Mouse (Mus musculus): ENCODE measurements at regions not wholly inside any gene's neighbourhood (a gene's known extent, or its start where the extent isn't known, plus 50 kb on each side); places are given as distances from the start of the nearest gene placed in this dataset.

GRCm38 (mm10) chr2:61362606-61363005 is 215.8 kb upstream of the Tank start:
- ATAC-seq (ENCODE audit: poor library complexity, severe bottlenecking), result no peak

- no peak for ATAC-seq (ENCODE audit: poor library complexity, severe bottlenecking)
Observed at GRCm38 (mm10) chr2:61361394-61361793, 217.0 kb upstream of the Tank start.

GRCm38 (mm10) chr2:61354104-61354503 is 224.3 kb upstream of the Tank start:
- ATAC-seq (ENCODE audit: poor library complexity, severe bottlenecking), result no peak

GRCm38 (mm10) chr2:61347451-61347850 is 230.9 kb upstream of the Tank start:
- ATAC-seq (ENCODE audit: poor library complexity, severe bottlenecking), result no peak

GRCm38 (mm10) chr2:61346012-61346760 is 232.2 kb upstream of the Tank start:
- ATAC-seq (ENCODE audit: poor library complexity, severe bottlenecking), result no peak

GRCm38 (mm10) chr2:61345311-61345710 is 233.1 kb upstream of the Tank start:
- ATAC-seq (ENCODE audit: poor library complexity, severe bottlenecking), result no peak

- ATAC-seq (ENCODE audit: poor library complexity, severe bottlenecking), result no peak
Observed at GRCm38 (mm10) chr2:61344556-61345131, 233.7 kb upstream of the Tank start.

GRCm38 (mm10) chr2:61341254-61341653 is 237.1 kb upstream of the Tank start:
- no peak for ATAC-seq (ENCODE audit: poor library complexity, severe bottlenecking)

GRCm38 (mm10) chr2:61319226-61319625 is 259.2 kb upstream of the Tank start:
- no peak for ATAC-seq (ENCODE audit: poor library complexity, severe bottlenecking)

- no peak for ATAC-seq (ENCODE audit: poor library complexity, severe bottlenecking)
Observed at GRCm38 (mm10) chr2:61310405-61310804, 268.0 kb upstream of the Tank start.

GRCm38 (mm10) chr2:61309219-61309618 is 269.2 kb upstream of the Tank start:
- ATAC-seq (ENCODE audit: poor library complexity, severe bottlenecking), result no peak

GRCm38 (mm10) chr2:61297135-61297534 is 281.2 kb upstream of the Tank start:
- ATAC-seq (ENCODE audit: poor library complexity, severe bottlenecking), result no peak

GRCm38 (mm10) chr2:61296606-61297005 is 281.8 kb upstream of the Tank start:
- ATAC-seq (ENCODE audit: poor library complexity, severe bottlenecking), result no peak

- ATAC-seq (ENCODE audit: poor library complexity, severe bottlenecking), result no peak
Observed at GRCm38 (mm10) chr2:61295261-61295964, 283.0 kb upstream of the Tank start.

- ATAC-seq (ENCODE audit: poor library complexity, severe bottlenecking), result no peak
Observed at GRCm38 (mm10) chr2:61288246-61288645, 290.1 kb upstream of the Tank start.

- ATAC-seq (ENCODE audit: poor library complexity, severe bottlenecking), result no peak
Observed at GRCm38 (mm10) chr2:61284706-61285105, 293.7 kb upstream of the Tank start.

- no peak for ATAC-seq (ENCODE audit: poor library complexity, severe bottlenecking)
Observed at GRCm38 (mm10) chr2:61283829-61284601, 294.4 kb upstream of the Tank start.

GRCm38 (mm10) chr2:61272721-61273120 is 305.7 kb upstream of the Tank start:
- no peak for ATAC-seq (ENCODE audit: poor library complexity, severe bottlenecking)

GRCm38 (mm10) chr2:61267706-61268105 is 304.7 kb upstream of the Rbms1 start:
- ATAC-seq (ENCODE audit: poor library complexity, severe bottlenecking), result no peak

GRCm38 (mm10) chr2:61250068-61250800 is 287.2 kb upstream of the Rbms1 start:
- ATAC-seq (ENCODE audit: poor library complexity, severe bottlenecking), result no peak

GRCm38 (mm10) chr2:61247956-61248355 is 285.0 kb upstream of the Rbms1 start:
- no peak for ATAC-seq (ENCODE audit: poor library complexity, severe bottlenecking)
